Mouse (Mus musculus) liver, embryonic 11.5 days (tissue): Measurements from ENCODE around the gene Morn5. TPM values are rescaled to one million over a fixed set of nuclear protein-coding genes. Genes with fewer than 3 reads are reported as not detected.

Source experiments
- ATAC-seq: fragments of 200-750 bp; cut with Nextera tagmentation; replicated peaks from 2 replicates; pipeline ENCODE4 v1.8.0; 2017; ENCODE audit warnings: moderate number of reproducible peaks, mild to moderate bottlenecking, moderate TSS enrichment, moderate library complexity; ENCODE audit not compliant: low FRiP score
- DNase-seq: peaks from one replicate; pipeline ENCODE4 v3.0.0-alpha.2; 2017; ENCODE audit warnings: low spot score
- H3K27ac ChIP-seq: fragments of 300-500 bp; sonication (generic); 2 replicates; pipeline ENCODE4 v1.5.1; 2014; ENCODE audit warnings: mild to moderate bottlenecking, low read depth, low read length, control low read depth
- H3K27me3 ChIP-seq: fragments of 300-500 bp; sonication (generic); replicated peaks from 2 replicates; pipeline ENCODE4 v1.6.1; 2014; ENCODE audit warnings: low read length, mixed read lengths; ENCODE audit not compliant: control insufficient read depth, insufficient read depth
- H3K36me3 ChIP-seq: fragments of 300-500 bp; sonication (generic); 2 replicates; pipeline ENCODE4 v1.6.1; 2014; ENCODE audit warnings: mild to moderate bottlenecking, low read length, moderate library complexity, mixed read lengths; ENCODE audit not compliant: control insufficient read depth, insufficient read depth
- H3K4me1 ChIP-seq: fragments of 300-500 bp; sonication (generic); replicated peaks from 2 replicates; pipeline ENCODE4 v1.6.1; 2014; ENCODE audit warnings: low read length, mixed read lengths; ENCODE audit not compliant: control insufficient read depth, insufficient read depth
- H3K4me2 ChIP-seq: fragments of 300-500 bp; sonication (generic); 2 replicates; pipeline ENCODE4 v1.6.1; 2014; ENCODE audit warnings: mild to moderate bottlenecking, control low read depth, moderate library complexity
- H3K4me3 ChIP-seq: fragments of 300-500 bp; sonication (generic); 2 replicates; pipeline ENCODE4 v1.5.1; 2014; ENCODE audit warnings: low read depth, low read length, control low read depth
- H3K9ac ChIP-seq: fragments of 300-500 bp; sonication (generic); 2 replicates; pipeline ENCODE4 v1.6.1; 2014; ENCODE audit warnings: low read depth, low read length, control low read depth
- H3K9me3 ChIP-seq: fragments of 300-500 bp; sonication (generic); 2 replicates; pipeline ENCODE4 v1.6.1; 2016; ENCODE audit warnings: low read length, inconsistent platforms, mixed read lengths; ENCODE audit not compliant: control insufficient read depth
- WGBS: fragments of 180-500 bp; shearing (Covaris S2); extraction: QIAGEN DNeasy Blood & Tissue Kit; methylation state at CpG from one replicate; pipeline ENCODE4 v1.1.7; 2014; 5-methylcytosine and 5-hydroxymethylcytosine counted together
- polyA plus RNA-seq: library from polyadenylated mRNA; unstranded; fragments of >200 nt; fragmentation: Nextera tagmentation; extraction: Ambion mirVana; gene quantifications from 2 replicates; pipeline ENCODE4 v1.2.1, GENCODE M21; 2014

Morn5 gene
- polyA plus RNA-seq, 1 experiment from 2014 or later, result not detected

DNA sequence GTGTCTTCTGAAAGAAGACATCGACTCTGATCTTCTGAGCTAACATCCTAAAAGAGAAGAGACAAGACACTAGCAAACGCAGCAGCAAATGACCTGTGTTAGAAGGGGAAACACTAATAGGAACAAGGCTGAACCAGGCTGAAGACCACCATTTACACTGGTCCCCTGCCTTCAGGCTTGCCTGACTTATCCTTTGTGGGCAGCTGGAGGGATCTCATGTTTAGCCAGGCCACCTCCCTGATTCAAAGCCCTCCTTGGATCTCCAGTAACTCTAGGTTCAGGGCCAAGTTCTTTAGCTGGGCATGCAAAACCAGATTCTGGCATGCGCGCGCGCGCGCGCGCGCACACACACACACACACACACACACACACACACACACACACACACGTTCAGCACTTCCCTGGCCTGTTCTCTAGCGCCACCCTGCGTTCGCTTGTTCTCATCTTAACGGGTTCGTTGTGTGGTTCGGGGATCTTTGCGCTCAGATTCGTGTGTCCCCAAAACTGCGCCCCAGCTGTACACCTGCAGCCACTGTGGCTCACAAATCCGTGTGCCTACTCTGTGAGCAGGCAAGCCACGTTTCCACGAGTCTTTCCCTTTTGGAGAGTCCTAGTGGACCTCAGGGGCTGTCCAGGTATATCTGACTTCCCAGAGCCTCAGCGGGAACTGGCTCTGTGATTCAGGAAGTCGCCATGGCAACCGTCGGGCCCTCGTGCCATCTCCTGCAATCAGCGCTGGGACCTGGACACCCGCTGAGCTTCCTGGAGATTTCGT, 27.7 kb upstream of the Morn5 start:
- Histone ChIP-seq H3K4me2 (peak overlapping the region; percentile 54), H3K27ac (no peak overlapping the region), H3K4me3 (no peak overlapping the region), H3K4me1 (no peaks in the 10 kb centered on the region), H3K36me3 (no peaks in the 10 kb centered on the region), H3K9me3 (no peaks in the 10 kb centered on the region), H3K9ac (no peak overlapping the region), H3K27me3 (peaks cover 6% of the 10 kb centered on the region; the same call in 1 of the 2 replicates)
- DNase-seq (peak; percentile 64), ATAC-seq (no peak)
- 16% methylated on average over 32 of the region's 32 CpGs for WGBS

DNA sequence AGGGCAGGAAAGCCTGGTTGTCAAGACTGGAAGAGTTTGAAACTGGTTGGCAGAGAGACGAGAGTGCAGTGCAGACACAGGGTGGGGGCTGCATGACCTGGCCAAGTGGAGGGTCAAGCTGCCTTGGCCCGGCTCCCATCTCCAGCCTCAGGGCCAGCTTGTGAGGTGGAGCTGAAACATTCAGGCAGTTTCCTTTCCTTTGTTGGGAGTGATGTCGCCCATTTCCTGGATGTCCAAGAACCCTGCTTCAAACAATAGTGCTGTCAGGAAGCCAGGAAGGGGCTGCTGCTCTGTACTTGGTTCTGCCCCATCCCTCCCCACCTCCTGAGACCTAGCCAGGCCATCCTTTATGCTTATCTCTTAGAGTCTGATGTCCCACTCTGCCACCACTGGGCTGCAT, 26.0 kb upstream of the Morn5 start:
- Histone ChIP-seq H3K36me3 (no peaks in the 10 kb centered on the region), H3K27ac (no peak overlapping the region), H3K4me3 (no peak overlapping the region), H3K4me1 (no peaks in the 10 kb centered on the region), H3K27me3 (peaks cover 6% of the 10 kb centered on the region; the same call in 1 of the 2 replicates), H3K9ac (no peak overlapping the region), H3K9me3 (no peaks in the 10 kb centered on the region), H3K4me2 (no peak overlapping the region)
- WGBS, result 56% methylated on average over 3 of the region's 3 CpGs
- ATAC-seq, result no peak
- DNase-seq, result no peak

DNA sequence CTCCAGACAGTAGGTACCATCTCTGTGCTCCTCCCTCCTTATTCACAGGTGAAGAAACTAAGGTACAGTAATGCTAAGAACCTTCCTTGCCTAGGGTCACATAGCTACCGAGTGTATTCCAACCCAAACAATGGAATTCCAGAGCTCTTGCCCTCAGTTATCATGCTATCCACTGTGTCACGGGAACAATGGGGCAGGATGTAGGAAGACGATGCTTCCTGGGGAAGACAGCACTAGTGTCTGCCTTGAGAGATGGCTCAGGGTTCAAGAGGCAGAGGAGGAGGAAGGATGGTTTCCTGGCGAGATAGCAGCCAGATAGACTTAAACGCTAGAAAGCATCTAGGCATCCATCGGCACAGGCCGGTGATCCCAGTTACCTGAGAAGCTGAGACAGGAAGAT, 16.4 kb upstream of the Morn5 start:
- WGBS, result 50% methylated on average over 7 of the region's 7 CpGs
- no peaks in the 10 kb centered on the region for H3K27me3 ChIP-seq
- H3K27ac ChIP-seq, result no peak overlapping the region
- no peaks in the 10 kb centered on the region for H3K4me1 ChIP-seq
- ATAC-seq (no peak), DNase-seq (no peak)
- no peak overlapping the region for H3K4me2 ChIP-seq
- H3K9ac ChIP-seq, result no peak overlapping the region
- H3K4me3 ChIP-seq, result no peak overlapping the region
- H3K36me3 ChIP-seq, result peaks cover 15% of the 10 kb centered on the region
- 0 out of 2 replicates have a peak, but pooled peaks cover 3% of the 10 kb centered on the region for H3K9me3 ChIP-seq

DNA sequence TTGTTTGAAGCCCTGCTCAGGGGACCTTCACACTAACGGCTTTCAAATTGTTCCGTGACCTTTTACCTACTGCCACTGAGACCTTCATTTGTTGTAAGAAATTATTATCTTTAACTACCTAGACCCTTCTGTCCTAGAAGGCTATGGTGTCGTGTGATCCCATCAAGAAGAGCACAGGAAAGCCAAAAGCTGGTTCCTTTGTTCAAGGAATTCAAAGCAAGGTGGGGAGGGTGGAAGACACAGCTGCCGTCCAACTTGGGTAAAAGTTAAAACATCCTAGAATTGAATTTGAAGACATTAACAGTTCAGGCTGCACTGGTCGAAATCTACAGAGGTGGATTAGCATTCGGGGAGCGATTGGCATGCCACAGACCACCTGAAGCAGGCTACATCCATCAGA, 15.3 kb upstream of the Morn5 start:
- H3K4me3 ChIP-seq, result no peak overlapping the region
- H3K27ac ChIP-seq, result no peak overlapping the region
- no peak for ATAC-seq
- no peaks in the 10 kb centered on the region for H3K27me3 ChIP-seq
- H3K36me3 ChIP-seq, result peaks cover 19% of the 10 kb centered on the region
- H3K4me2 ChIP-seq, result no peak overlapping the region
- no peak for DNase-seq
- 82% methylated on average over 7 of the region's 7 CpGs for WGBS
- H3K4me1 ChIP-seq, result no peaks in the 10 kb centered on the region
- no peak overlapping the region for H3K9ac ChIP-seq
- H3K9me3 ChIP-seq, result 0 out of 2 replicates have a peak, but pooled peaks cover 3% of the 10 kb centered on the region

DNA sequence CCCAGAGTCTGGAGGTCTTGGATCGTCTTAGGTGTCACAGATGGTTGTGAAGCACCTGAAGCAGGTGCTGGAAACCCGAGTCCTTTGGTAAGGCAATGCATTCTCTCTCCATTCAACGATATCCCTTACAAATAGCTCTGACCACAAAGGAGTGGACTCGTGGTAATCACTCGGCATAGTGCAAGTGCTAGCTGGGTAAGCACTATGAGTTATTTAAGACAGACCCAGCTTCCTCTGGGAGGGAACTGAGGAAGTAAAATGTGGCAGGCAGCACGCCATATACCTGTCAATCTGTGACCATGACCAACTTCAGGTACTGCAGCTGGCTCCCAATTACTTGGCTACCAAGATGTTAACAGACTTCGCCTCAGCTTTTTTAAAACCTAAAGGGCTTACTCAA, 14.4 kb upstream of the Morn5 start:
- Histone ChIP-seq H3K4me3 (no peak overlapping the region), H3K4me1 (no peaks in the 10 kb centered on the region), H3K36me3 (peaks cover 19% of the 10 kb centered on the region), H3K9ac (no peak overlapping the region), H3K27ac (no peak overlapping the region), H3K27me3 (no peaks in the 10 kb centered on the region), H3K9me3 (0 out of 2 replicates have a peak, but pooled peaks cover 3% of the 10 kb centered on the region), H3K4me2 (no peak overlapping the region)
- ATAC-seq, result no peak
- WGBS, result 64% methylated on average over 7 of the region's 7 CpGs
- DNase-seq, result no peak

DNA sequence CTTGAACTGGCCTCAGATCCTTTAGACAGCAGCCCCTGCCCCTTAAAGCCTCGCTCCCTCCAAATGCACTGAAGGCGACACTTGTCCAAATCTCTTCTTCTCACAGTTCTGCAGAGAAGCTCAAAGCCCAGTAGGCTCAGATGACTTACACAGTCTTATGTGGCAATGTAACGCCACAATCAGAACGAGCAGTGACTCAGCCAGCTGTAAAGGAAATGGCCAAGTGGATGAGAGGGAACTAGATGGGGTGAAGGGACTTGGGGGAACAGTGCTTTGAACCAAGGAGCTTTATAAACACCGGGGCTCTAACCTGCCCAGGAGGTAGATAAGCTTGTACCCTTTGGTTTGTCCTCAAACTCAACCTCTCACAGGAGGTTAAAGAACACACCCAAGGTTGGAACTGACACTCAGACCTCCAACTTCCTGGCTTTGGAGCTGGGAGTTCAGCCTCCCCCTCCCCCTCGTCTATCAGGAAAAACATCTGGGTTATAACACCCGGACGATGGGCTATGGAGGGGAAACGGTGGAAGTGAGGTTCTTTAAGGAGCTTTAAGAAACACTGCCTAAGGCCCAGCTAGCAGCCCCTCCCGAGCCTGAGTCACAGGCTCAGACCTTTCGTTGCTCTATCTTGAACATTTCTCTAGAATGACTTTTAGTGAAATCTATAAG, 13.7 kb upstream of the Morn5 start:
- Histone ChIP-seq H3K27me3 (no peaks in the 10 kb centered on the region), H3K4me1 (no peaks in the 10 kb centered on the region), H3K36me3 (peaks cover 19% of the 10 kb centered on the region), H3K4me2 (no peak overlapping the region), H3K27ac (no peak overlapping the region), H3K9me3 (0 out of 2 replicates have a peak, but pooled peaks cover 3% of the 10 kb centered on the region), H3K9ac (no peak overlapping the region), H3K4me3 (no peak overlapping the region)
- no peak for DNase-seq
- 40% methylated on average over 11 of the region's 11 CpGs for WGBS
- ATAC-seq, result 0 out of 2 replicates have a peak, but pooled peaks have one; percentile 38

DNA sequence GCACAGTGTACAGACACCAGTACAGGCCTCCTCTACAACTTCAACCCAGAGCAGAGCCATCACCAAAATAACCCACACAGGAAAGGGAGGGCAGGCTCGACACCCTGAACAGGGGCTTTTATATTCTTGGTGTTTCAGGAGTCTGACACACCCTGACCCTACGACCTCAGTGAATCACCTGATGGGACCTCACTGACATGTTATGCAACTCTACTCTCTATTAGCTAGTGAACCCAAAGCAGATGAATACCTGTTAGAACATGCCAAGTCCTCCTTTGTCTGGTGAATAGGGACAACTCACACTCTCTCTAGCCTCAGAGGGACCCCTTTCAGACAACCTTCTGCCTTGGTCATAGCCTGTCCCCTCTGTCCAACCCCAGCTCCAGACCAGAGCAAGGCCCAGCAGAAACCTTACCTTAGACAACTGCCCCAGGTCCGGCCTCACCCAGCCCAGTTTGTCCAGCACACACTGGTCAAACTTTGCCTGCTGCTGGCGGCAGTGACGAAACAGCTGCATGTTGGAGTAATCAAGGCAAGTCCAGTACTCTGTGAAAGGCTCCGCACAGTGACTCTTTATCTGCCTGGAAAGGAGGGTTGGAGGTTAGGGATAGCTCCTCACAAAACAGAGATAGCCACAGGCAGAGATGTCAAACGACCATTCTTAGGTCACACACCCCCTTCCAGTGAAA, 9.8 kb upstream of the Morn5 start:
- Histone ChIP-seq H3K4me1 (no peaks in the 10 kb centered on the region), H3K36me3 (peaks cover 22% of the 10 kb centered on the region), H3K9ac (no peak overlapping the region), H3K9me3 (no peaks in the 10 kb centered on the region), H3K27ac (no peak overlapping the region), H3K4me3 (no peak overlapping the region), H3K4me2 (no peak overlapping the region), H3K27me3 (no peaks in the 10 kb centered on the region)
- WGBS, result 74% methylated on average over 7 of the region's 7 CpGs
- DNase-seq (no peak), ATAC-seq (no peak; the same call in 1 of the 2 replicates)

DNA sequence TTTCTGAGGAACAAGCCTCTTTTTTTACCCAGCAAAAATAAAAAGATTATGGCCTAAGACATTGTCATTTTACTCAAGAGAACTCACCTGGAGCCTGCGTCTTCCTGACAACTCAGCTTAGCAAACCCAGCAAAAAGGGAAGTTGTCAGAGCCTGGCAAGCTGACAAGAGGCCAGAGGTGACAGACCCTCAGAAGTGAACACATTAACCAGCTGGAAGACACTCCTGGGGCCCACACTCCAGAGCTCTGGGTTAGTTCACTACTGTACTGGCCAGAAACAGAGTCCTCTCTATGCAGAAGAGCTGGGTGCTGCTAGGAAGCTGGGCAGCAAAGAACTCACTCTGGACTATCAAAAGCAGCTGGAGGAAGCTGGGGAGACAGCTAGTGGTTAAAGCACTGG, 8.4 kb upstream of the Morn5 start:
- Histone ChIP-seq H3K9me3 (no peaks in the 10 kb centered on the region), H3K4me3 (no peak overlapping the region), H3K36me3 (peaks cover 23% of the 10 kb centered on the region), H3K27me3 (no peaks in the 10 kb centered on the region), H3K27ac (no peak overlapping the region), H3K4me2 (no peak overlapping the region), H3K9ac (no peak overlapping the region), H3K4me1 (no peaks in the 10 kb centered on the region)
- WGBS, result 63% methylated on average over 1 of the region's 1 CpGs
- DNase-seq, result no peak
- ATAC-seq, result no peak
